Mouse (Mus musculus): ENCODE measurements around the gene Parp16. TPM values are rescaled to one million over a fixed set of nuclear protein-coding genes. Genes with fewer than 3 reads are reported as not detected.

Gene Parp16
- total RNA-seq, 2 experiments from 2014 or later, result 2.5 to 4.2 TPM

GRCm38 (mm10) chr9:65177912-65178311 is 17.2 kb upstream of the Parp16 start:
- intact Hi-C loops (cut with DNase I), result no loop called here
- no peak for DNase-seq (ENCODE audit: low spot score in 2 of 2)

GRCm38 (mm10) chr9:65178336-65179213 is 16.6 kb upstream of the Parp16 start:
- intact Hi-C loops (cut with DNase I), result no loop called here
- no peak for DNase-seq (ENCODE audit: low spot score in 2 of 2)

GRCm38 (mm10) chr9:65179817-65180624 is 15.1 kb upstream of the Parp16 start:
- DNase-seq (ENCODE audit: low spot score in 2 of 2), result no peak
- intact Hi-C loops (cut with DNase I), result no loop called here

- intact Hi-C loops (cut with DNase I), result loop anchor here (2.0 kb wide), 1 partner anchor 56 kb away; no protein-coding TSS in a partner anchor
Observed at GRCm38 (mm10) chr9:65188599-65188998, 6.6 kb upstream of the Parp16 start.

GRCm38 (mm10) chr9:65190306-65190705 is 4.8 kb upstream of the Parp16 start:
- no peak for DNase-seq (ENCODE audit: low spot score in 2 of 2)
- intact Hi-C loops (cut with DNase I), result no loop called here

More at GRCm38 (mm10) chr9:65188599-65188998, 6.6 kb upstream of the Parp16 start:
- DNase-seq (ENCODE audit: low spot score in 2 of 2), result peak; percentile 71 to 82

- no peak for DNase-seq (ENCODE audit: low spot score in 2 of 2)
- intact Hi-C loops (cut with DNase I), result no loop called here
Observed at GRCm38 (mm10) chr9:65191389-65191754, 3.8 kb upstream of the Parp16 start.

GRCm38 (mm10) chr9:65191755-65192469 is 3.2 kb upstream of the Parp16 start:
- no peak for DNase-seq (ENCODE audit: low spot score in 2 of 2)
- intact Hi-C loops (cut with DNase I), result no loop called here

GRCm38 (mm10) chr9:65193214-65193613 is 1.9 kb upstream of the Parp16 start:
- intact Hi-C loops (cut with DNase I), result no loop called here
- no peak for DNase-seq (ENCODE audit: low spot score in 2 of 2)

GRCm38 (mm10) chr9:65195621-65195981 is 448 bp downstream of the Parp16 start:
- intact Hi-C loops (cut with DNase I), result no loop called here
- no peak for DNase-seq (ENCODE audit: low spot score in 2 of 2)

GRCm38 (mm10) chr9:65195982-65196737 is 1.0 kb downstream of the Parp16 start:
- DNase-seq (ENCODE audit: low spot score in 2 of 2), result no peak
- intact Hi-C loops (cut with DNase I), result loop anchor here (1.0 kb wide), 1 partner anchor 85 kb away; no protein-coding TSS in a partner anchor

GRCm38 (mm10) chr9:65196738-65197569 is 1.8 kb downstream of the Parp16 start:
- intact Hi-C loops (cut with DNase I), result loop anchor here (1.0 kb wide), 1 partner anchor 84 kb away; no protein-coding TSS in a partner anchor
- peak; percentile 88 to 91 for DNase-seq (ENCODE audit: low spot score in 2 of 2)

- DNase-seq (ENCODE audit: low spot score in 2 of 2), result no peak
- intact Hi-C loops (cut with DNase I), result loop anchor here (2.0 kb wide), 1 partner anchor 17 kb away; no protein-coding TSS in a partner anchor
Observed at GRCm38 (mm10) chr9:65197826-65198225, 2.7 kb downstream of the Parp16 start.

GRCm38 (mm10) chr9:65199723-65200122 is 4.6 kb downstream of the Parp16 start:
- DNase-seq (ENCODE audit: low spot score in 2 of 2), result no peak
- intact Hi-C loops (cut with DNase I), result loop anchor here (2.0 kb wide), 1 partner anchor 15 kb away; no protein-coding TSS in a partner anchor

- no peak for DNase-seq (ENCODE audit: low spot score in 2 of 2)
- intact Hi-C loops (cut with DNase I), result no loop called here
Observed at GRCm38 (mm10) chr9:65200606-65201005, 5.5 kb downstream of the Parp16 start.

- no peak for DNase-seq (ENCODE audit: low spot score in 2 of 2)
- intact Hi-C loops (cut with DNase I), result no loop called here
Observed at GRCm38 (mm10) chr9:65201021-65201380, 5.8 kb downstream of the Parp16 start.

- intact Hi-C loops (cut with DNase I), result no loop called here
- DNase-seq (ENCODE audit: low spot score in 2 of 2), result peak; percentile 69 to 82
Observed at GRCm38 (mm10) chr9:65201381-65202164, 6.4 kb downstream of the Parp16 start.

GRCm38 (mm10) chr9:65202165-65202754 is 7.1 kb downstream of the Parp16 start:
- DNase-seq (ENCODE audit: low spot score in 2 of 2), result no peak
- intact Hi-C loops (cut with DNase I), result no loop called here
